Mouse (Mus musculus) G1E (cell line): ENCODE results near the gene Col4a1. TPM values are rescaled to one million over a fixed set of nuclear protein-coding genes. Genes with fewer than 3 reads are reported as not detected.

Experiments
- ATAC-seq: 2 replicates; pipeline ENCODE4 v1.8.0; 2016; ENCODE audit warnings: mild to moderate bottlenecking; ENCODE audit not compliant: insufficient number of reproducible peaks, poor library complexity, low FRiP score, severe bottlenecking; ENCODE audit errors: extremely low read depth
- DNase-seq: peaks from one replicate; pipeline ENCODE4 v3.0.0; 2012; ENCODE audit warnings: low spot score
- H3K27me3 ChIP-seq: 2 replicates; pipeline ENCODE4 v1.6.1; 2012; ENCODE audit warnings: mild to moderate bottlenecking, low read length, inconsistent platforms; ENCODE audit not compliant: insufficient read depth
- H3K36me3 ChIP-seq: replicated peaks from 2 replicates; pipeline ENCODE3; 2012; ENCODE audit warnings: mild to moderate bottlenecking, inconsistent platforms
- H3K4me1 ChIP-seq: 2 replicates; pipeline ENCODE4 v1.6.1; 2012; ENCODE audit warnings: low read depth, low read length, inconsistent platforms, mixed read lengths; ENCODE audit not compliant: insufficient read depth
- H3K4me3 ChIP-seq: 2 replicates; pipeline ENCODE4 v1.5.1; 2012; ENCODE audit warnings: low read depth, mild to moderate bottlenecking, inconsistent platforms, low read length, moderate library complexity, mixed read lengths
- H3K9me3 ChIP-seq: replicated peaks from 2 replicates; pipeline ENCODE4 v1.6.1; 2012; ENCODE audit warnings: inconsistent platforms
- CTCF ChIP-seq: IDR thresholded peaks from 2 replicates; pipeline ENCODE4 v1.5.1; 2012; ENCODE audit warnings: low read depth, low read length, inconsistent platforms, mixed read lengths
- GATA1 ChIP-seq: IDR thresholded peaks from 2 replicates; pipeline ENCODE4 v1.6.1; 2012; ENCODE audit warnings: borderline replicate concordance, low read length, inconsistent platforms, mixed read lengths
- GATA2 ChIP-seq: IDR thresholded peaks from 2 replicates; pipeline ENCODE4 v1.6.1; 2012; ENCODE audit warnings: low read depth, low read length, inconsistent platforms, borderline replicate concordance
- POLR2AphosphoS5 ChIP-seq: IDR thresholded peaks from 2 replicates; pipeline ENCODE4 v1.6.1; 2012; ENCODE audit warnings: low read depth, low read length, inconsistent platforms; ENCODE audit not compliant: insufficient replicate concordance
- TAL1 ChIP-seq: conservative IDR thresholded peaks from 2 replicates; pipeline ENCODE4 v1.6.1; 2012; ENCODE audit warnings: low read depth, low read length, inconsistent platforms, mixed read lengths
- polyA plus RNA-seq: library from polyadenylated mRNA; stranded (reverse); fragments of >175 nt; gene quantifications from 2 replicates; pipeline ENCODE4 v1.2.3, GENCODE M21; 2012
- total RNA-seq, 2 experiments: library from RNA; stranded (forward) in 1 of 2; stranded (reverse) in 1 of 2; fragments of 200-1000 nt in 1 of 2; fragments of >200 nt in 1 of 2; fragmentation: Nextera tagmentation in 1 of 2; gene quantifications; 2 replicates each; pipeline ENCODE4 v1.2.3; 2014 to 2017

The Col4a1 gene
- total and polyA plus RNA-seq, 3 experiments: 0.05 TPM; not detected in 2

DNA sequence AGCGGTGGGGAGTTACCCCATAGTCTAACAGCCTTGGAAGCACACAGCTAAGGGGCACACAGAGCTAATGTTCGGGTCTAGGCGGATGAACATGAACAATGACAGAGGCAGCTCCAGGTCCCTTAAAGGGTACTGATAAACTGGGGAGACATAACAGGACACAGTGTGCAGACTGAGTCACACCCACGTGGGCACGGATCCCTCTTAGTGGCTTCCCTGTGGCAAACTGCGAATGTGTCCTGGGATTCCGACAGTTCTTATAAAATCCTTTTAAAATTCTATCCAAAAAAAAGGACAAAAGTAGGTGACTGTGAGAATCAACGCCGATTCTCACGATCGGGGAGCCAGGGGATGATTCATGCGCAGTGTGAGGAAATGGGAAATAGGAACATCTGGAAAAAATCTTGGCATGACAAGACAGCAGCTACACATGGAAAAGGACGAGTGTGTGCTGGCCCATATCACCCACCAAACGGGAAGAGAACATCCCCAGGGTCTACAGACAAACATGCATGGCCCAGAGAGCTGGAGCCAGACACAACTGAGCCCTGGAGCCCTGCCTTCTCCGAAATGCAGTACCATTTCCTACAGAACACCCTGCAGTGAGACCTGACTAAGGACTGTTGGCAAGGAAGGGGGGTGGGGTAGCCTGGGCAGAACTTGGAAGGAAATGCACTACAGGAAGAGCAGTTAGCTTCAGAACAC is 50.4 kb downstream of the Col4a1 start:
- H3K9me3 ChIP-seq: no peaks in the 10 kb centered on the region
- DNase-seq: no peak
- no peaks in the 10 kb centered on the region for H3K36me3 ChIP-seq
- no peak for ATAC-seq
- H3K4me3 ChIP-seq: no peak overlapping the region
- peaks cover 17% of the 10 kb centered on the region for H3K27me3 ChIP-seq
- no peaks in the 10 kb centered on the region for H3K4me1 ChIP-seq
- TF ChIP-seq TAL1 (no peak), GATA1 (no peak)

DNA sequence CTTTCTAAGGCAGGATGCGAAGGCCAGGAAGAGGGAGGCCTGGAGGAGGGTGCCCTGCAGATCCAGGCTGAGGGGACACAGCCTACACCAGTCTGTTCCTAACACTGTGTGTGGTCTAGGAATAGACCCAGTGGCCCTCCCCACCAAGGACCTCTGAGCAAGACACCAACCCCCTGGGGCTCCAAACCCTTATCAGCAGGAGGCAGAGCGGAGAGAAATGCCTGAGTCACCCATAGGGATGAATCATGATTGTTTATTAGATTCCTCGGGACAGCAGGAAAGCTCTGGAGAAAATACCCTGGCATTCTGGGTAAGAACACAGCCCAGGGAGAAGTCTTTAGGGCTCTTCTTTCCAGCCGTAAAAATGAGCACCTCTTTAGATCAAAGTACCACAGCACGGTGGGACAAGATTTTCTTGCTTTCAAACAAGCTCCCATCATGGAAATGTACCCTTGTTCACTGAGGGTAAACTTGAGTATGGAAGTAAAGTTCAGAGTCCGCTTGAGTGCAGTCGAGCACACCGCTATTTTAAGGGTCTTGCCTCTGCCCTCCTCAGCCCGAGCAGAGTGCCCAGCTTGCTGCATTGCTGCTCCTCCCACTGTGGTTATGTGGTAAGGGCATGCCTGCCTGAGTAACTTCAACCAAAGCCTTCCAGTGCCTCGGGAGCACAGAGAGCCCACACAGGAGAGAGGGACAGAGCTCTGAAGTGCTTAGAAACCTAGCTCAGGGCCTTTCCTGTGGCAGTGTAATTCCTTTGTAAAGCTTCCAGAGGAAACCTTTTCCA is 52.6 kb downstream of the Col4a1 start:
- peaks cover 18% of the 10 kb centered on the region for H3K27me3 ChIP-seq
- no peaks in the 10 kb centered on the region for H3K36me3 ChIP-seq
- ATAC-seq (no peak), DNase-seq (no peak)
- TF ChIP-seq GATA2: no peak
- TF ChIP-seq CTCF: no peak
- TF ChIP-seq GATA1: no peak
- TF ChIP-seq TAL1: no peak
- no peak for TF ChIP-seq POLR2AphosphoS5
- no peaks in the 10 kb centered on the region for H3K4me1 ChIP-seq
- H3K9me3 ChIP-seq: no peaks in the 10 kb centered on the region
- no peak overlapping the region for H3K4me3 ChIP-seq

DNA sequence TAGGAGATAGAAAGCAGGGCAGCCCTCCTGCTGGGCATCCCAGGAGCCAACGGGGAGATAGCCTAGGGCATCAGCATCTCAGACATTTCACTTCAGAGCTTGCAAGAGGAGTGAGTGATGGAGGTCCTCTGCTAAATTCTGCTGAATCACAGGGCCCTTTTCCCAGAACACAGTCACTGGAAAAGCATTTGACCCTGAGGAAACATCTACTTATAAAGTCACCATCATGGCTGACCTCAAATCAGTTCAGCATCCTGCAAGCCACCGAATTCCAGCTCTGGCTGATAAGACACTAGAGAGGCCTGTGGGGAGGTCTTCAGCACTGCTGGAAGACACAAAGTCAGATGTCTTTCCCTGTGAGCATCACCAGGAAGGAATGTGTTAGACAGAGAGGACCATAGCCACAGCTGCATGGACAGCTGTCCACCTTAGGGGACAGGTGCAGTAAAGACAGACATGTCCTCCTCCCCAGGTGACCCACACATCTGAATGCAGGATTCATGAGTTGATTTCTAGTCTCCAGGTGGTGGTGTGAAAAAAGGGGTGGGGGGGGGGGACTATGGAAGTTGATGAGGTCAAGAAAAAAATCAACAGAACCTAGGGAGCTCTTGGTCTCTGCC is 54.0 kb downstream of the Col4a1 start:
- Histone ChIP-seq H3K27me3 (peaks cover 20% of the 10 kb centered on the region), H3K36me3 (no peaks in the 10 kb centered on the region), H3K4me3 (no peak overlapping the region), H3K4me1 (no peaks in the 10 kb centered on the region), H3K9me3 (no peaks in the 10 kb centered on the region)
- DNase-seq (no peak), ATAC-seq (no peak)
- no peak for TF ChIP-seq GATA2
- TF ChIP-seq TAL1: no peak
- no peak for TF ChIP-seq CTCF
- TF ChIP-seq GATA1: no peak
- no peak for TF ChIP-seq POLR2AphosphoS5

DNA sequence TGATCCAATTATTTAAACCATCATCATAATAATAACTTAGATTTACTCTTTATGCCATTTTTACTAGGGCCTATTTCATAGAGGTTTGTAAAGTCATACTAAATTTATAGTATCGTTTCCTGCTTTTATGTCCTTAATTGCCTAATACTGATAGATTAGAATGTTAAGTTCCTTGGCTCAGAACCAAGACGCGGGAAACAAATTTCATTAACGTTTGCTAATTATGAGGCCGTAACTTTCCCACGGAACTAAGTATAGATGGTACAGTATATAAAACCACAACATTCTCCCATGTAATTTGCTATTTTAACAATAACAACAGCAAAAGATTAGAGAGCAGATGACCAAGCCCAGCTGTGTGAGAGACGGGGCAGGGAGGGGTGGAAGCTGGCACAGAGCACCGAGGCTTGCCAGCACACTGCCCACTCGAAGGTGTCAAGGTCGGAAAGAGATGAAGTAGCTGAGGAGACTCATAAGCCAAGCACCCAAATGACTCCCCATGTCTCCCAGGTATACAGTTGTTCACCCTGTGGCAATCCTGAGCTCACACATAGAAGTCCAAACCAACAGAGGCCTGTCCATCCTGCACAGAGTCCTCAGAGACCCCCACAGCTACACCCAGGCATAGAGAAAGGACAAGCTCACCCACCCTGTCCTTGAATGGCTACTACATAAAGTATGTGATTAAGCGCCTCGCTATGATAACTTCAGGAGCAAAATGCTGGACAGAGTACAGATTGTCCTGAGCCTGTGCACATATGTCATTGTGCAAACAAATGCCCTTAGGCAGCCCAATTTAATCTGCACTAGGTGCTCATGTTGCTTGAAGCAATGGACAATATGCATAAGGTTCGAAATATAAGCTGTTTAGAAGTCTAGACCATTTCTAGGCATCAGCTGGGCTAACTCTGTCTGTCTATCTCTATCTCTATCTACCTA is 55.3 kb downstream of the Col4a1 start:
- ATAC-seq (no peak), DNase-seq (no peak)
- TF ChIP-seq CTCF (no peak), GATA1 (no peak), TAL1 (no peak), POLR2AphosphoS5 (no peak), GATA2 (no peak)
- Histone ChIP-seq H3K36me3 (no peaks in the 10 kb centered on the region), H3K27me3 (peaks cover 14% of the 10 kb centered on the region), H3K4me1 (no peaks in the 10 kb centered on the region), H3K4me3 (no peak overlapping the region), H3K9me3 (no peaks in the 10 kb centered on the region)

DNA sequence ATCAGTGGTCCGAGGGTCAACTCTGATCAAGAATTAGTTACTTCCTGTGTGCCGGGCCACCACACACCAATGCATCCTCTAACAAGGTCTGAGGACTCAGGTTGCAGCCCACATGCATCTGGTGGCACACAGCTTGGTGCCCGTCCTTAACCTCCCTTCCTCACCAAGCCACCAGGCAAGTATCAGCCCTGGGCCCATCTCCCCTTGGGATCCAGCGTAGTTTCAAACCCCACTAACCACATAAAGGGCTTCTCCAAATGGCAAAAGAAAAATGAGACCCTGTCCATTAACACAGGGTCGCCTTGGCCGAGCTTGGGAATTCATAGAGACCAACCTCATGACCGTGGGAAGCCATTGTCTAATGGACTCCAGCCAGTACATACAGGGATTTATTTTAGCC is 56.2 kb downstream of the Col4a1 start:
- DNase-seq (no peak), ATAC-seq (no peak)
- H3K27me3 ChIP-seq: peaks cover 12% of the 10 kb centered on the region
- no peaks in the 10 kb centered on the region for H3K36me3 ChIP-seq
- no peak overlapping the region for H3K4me3 ChIP-seq
- H3K4me1 ChIP-seq: no peaks in the 10 kb centered on the region
- no peak for TF ChIP-seq POLR2AphosphoS5
- TF ChIP-seq TAL1: no peak
- TF ChIP-seq GATA1: no peak
- TF ChIP-seq CTCF: no peak
- no peak for TF ChIP-seq GATA2
- no peaks in the 10 kb centered on the region for H3K9me3 ChIP-seq

DNA sequence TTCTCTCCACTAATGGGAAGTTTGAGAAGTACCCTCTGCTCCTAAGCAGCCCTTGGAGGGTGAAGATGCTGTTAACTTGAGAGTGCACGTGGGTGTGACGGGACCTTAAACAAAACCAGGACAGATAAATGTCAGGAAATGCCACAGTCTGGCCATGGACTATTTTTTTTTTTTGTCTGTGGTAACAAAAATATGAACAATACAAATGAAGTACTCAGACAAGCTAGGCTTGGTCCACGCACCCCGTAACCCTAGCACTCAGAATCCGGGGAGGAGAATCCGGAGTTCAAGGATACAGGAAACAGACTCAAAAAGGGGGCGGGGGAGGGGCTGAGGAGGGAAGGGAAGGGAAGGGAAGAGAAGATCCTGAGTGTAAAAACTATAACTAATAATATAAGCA is 56.9 kb downstream of the Col4a1 start:
- ATAC-seq: no peak

More for the DNA sequence above, 56.9 kb downstream of the Col4a1 start:
- peaks cover 12% of the 10 kb centered on the region for H3K27me3 ChIP-seq
- DNase-seq: no peak
- TF ChIP-seq TAL1 (no peak), POLR2AphosphoS5 (no peak), CTCF (no peak), GATA2 (no peak), GATA1 (no peak)
- H3K36me3 ChIP-seq: no peaks in the 10 kb centered on the region
- no peaks in the 10 kb centered on the region for H3K9me3 ChIP-seq
- H3K4me3 ChIP-seq: no peak overlapping the region
- no peaks in the 10 kb centered on the region for H3K4me1 ChIP-seq
